Mouse (Mus musculus) hindbrain, postnatal 0 days (tissue): ENCODE measurements around the gene Rnf220. TPM values are rescaled to one million over a fixed set of nuclear protein-coding genes. Genes with fewer than 3 reads are reported as not detected.

ENCODE experiments used
- ATAC-seq: fragments of 200-750 bp; cut with Nextera tagmentation; 2 replicates; pipeline ENCODE4 v1.8.0; 2017; ENCODE audit warnings: mild to moderate bottlenecking, moderate TSS enrichment, moderate library complexity
- DNase-seq: peaks from one replicate; pipeline ENCODE4 v3.0.0-alpha.2; 2015; ENCODE audit warnings: low spot score
- H3K27ac ChIP-seq: fragments of 300-500 bp; sonication (generic); 2 replicates; pipeline ENCODE4 v1.5.1; 2014; ENCODE audit warnings: mild to moderate bottlenecking
- H3K27me3 ChIP-seq: fragments of 300-500 bp; sonication (generic); 2 replicates; pipeline ENCODE4 v1.6.1; 2014; ENCODE audit warnings: low read length, mixed read lengths; ENCODE audit not compliant: insufficient read depth
- H3K36me3 ChIP-seq: fragments of 300-500 bp; sonication (generic); 2 replicates; pipeline ENCODE4 v1.6.1; 2014; ENCODE audit warnings: low read length, mixed read lengths; ENCODE audit not compliant: insufficient read depth
- H3K4me1 ChIP-seq: fragments of 300-500 bp; sonication (generic); 2 replicates; pipeline ENCODE4 v1.6.1; 2014; ENCODE audit warnings: antibody characterized with exemption, low read length, mixed read lengths; ENCODE audit not compliant: insufficient read depth
- H3K4me2 ChIP-seq: fragments of 300-500 bp; sonication (generic); 2 replicates; pipeline ENCODE4 v1.6.1; 2014; ENCODE audit warnings: low read depth, mild to moderate bottlenecking, low read length, moderate library complexity, mixed read lengths
- H3K4me3 ChIP-seq: fragments of 300-500 bp; sonication (generic); 2 replicates; pipeline ENCODE4 v1.5.1; 2014; ENCODE audit warnings: low read length
- H3K9ac ChIP-seq: fragments of 300-500 bp; sonication (generic); replicated peaks from 2 replicates; pipeline ENCODE4 v1.6.1; 2014; ENCODE audit warnings: mild to moderate bottlenecking, low read length, moderate library complexity, mixed read lengths
- H3K9me3 ChIP-seq: fragments of 300-500 bp; sonication (generic); 2 replicates; pipeline ENCODE4 v1.6.1; 2016; ENCODE audit warnings: low read length, mixed read lengths
- CTCF ChIP-seq: IDR thresholded peaks from 2 replicates; pipeline ENCODE4 v1.5.1; 2016; ENCODE audit warnings: antibody characterized with exemption, control low read depth, low read depth
- WGBS: fragments of 180-500 bp; shearing (Covaris S2); extraction: QIAGEN DNeasy Blood & Tissue Kit; methylation state at CpG from one replicate; pipeline ENCODE4 v1.1.7; 2014; 5-methylcytosine and 5-hydroxymethylcytosine counted together
- polyA plus RNA-seq: library from polyadenylated mRNA; unstranded; fragments of >200 nt; fragmentation: Nextera tagmentation; extraction: Ambion mirVana; gene quantifications from 2 replicates; pipeline ENCODE4 v1.2.1, GENCODE M21; 2015
- total RNA-seq: library from RNA; depleted of rRNA; stranded (reverse); fragments of >200 nt; gene quantifications from 2 replicates; pipeline ENCODE4 v1.2.3, GENCODE M21; 2014

Gene Rnf220
- total and polyA plus RNA-seq, 2 experiments from 2014 or later = 105 to 156 TPM

DNA sequence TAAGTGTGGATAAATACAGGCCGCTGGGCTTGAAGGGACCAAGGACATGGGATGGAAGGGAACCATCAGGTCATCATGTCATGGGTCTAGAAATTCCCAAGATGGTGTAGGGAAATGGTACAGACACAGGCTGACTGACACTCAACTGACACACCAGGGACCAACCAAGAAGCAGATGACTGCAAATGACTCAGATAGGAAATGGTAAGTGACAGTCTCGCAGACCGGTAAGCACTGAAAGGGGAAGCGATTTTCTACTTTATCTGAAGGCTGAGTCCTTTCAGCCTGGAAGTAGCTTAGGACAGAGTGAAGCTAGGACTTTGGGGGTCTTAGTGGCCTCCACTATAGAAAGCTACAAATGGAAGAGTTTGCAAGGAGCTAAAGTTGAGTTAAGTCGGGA lies 155.6 kb downstream of the Rnf220 start:
- Histone ChIP-seq H3K36me3 (no peaks in the 10 kb centered on the region), H3K4me3 (no peak overlapping the region), H3K4me2 (no peak overlapping the region), H3K9ac (no peak overlapping the region), H3K27me3 (0 out of 2 replicates have a peak, but pooled peaks cover 3% of the 10 kb centered on the region), H3K9me3 (no peaks in the 10 kb centered on the region), H3K27ac (no peak overlapping the region), H3K4me1 (no peaks in the 10 kb centered on the region)
- TF ChIP-seq CTCF = no peak
- no peak for ATAC-seq
- DNase-seq = no peak
- 97% methylated on average over 5 of the region's 5 CpGs for WGBS

- DNase-seq (no peak), ATAC-seq (no peak)
- TF ChIP-seq CTCF = no peak
- Histone ChIP-seq H3K4me1 (no peaks in the 10 kb centered on the region), H3K4me3 (no peak overlapping the region), H3K9ac (no peak overlapping the region), H3K36me3 (no peaks in the 10 kb centered on the region), H3K27me3 (0 out of 2 replicates have a peak, but pooled peaks cover 3% of the 10 kb centered on the region), H3K27ac (no peak overlapping the region), H3K4me2 (no peak overlapping the region), H3K9me3 (no peaks in the 10 kb centered on the region)
Measured at GRCm38 (mm10) chr4:117339796-117340195, 157.1 kb downstream of the Rnf220 start.

- Histone ChIP-seq H3K27ac (no peak overlapping the region), H3K4me2 (no peak overlapping the region), H3K4me1 (no peaks in the 10 kb centered on the region), H3K9me3 (no peaks in the 10 kb centered on the region), H3K27me3 (no peaks in the 10 kb centered on the region), H3K9ac (no peak overlapping the region), H3K36me3 (no peaks in the 10 kb centered on the region), H3K4me3 (no peak overlapping the region)
- TF ChIP-seq CTCF = no peak
- WGBS = 53% methylated on average over 11 of the region's 11 CpGs
- DNase-seq (no peak), ATAC-seq (no peak)
Measured at GRCm38 (mm10) chr4:117330836-117331475, 165.9 kb downstream of the Rnf220 start.

GRCm38 (mm10) chr4:117330132-117330531 lies 166.7 kb downstream of the Rnf220 start:
- no peaks in the 10 kb centered on the region for H3K36me3 ChIP-seq
- no peaks in the 10 kb centered on the region for H3K4me1 ChIP-seq
- no peak overlapping the region for H3K4me3 ChIP-seq
- no peaks in the 10 kb centered on the region for H3K27me3 ChIP-seq
- TF ChIP-seq CTCF = no peak
- H3K9me3 ChIP-seq = no peaks in the 10 kb centered on the region
- H3K9ac ChIP-seq = no peak overlapping the region
- H3K27ac ChIP-seq = no peak overlapping the region
- DNase-seq = no peak
- no peak overlapping the region for H3K4me2 ChIP-seq
- WGBS = 79% methylated on average over 3 of the region's 3 CpGs
- ATAC-seq = no peak

GRCm38 (mm10) chr4:117326915-117327314 lies 169.9 kb downstream of the Rnf220 start:
- Histone ChIP-seq H3K4me1 (no peaks in the 10 kb centered on the region), H3K27me3 (peaks cover 4% of the 10 kb centered on the region; the same call in 1 of the 2 replicates), H3K27ac (no peak overlapping the region), H3K9me3 (no peaks in the 10 kb centered on the region), H3K36me3 (no peaks in the 10 kb centered on the region), H3K9ac (no peak overlapping the region), H3K4me3 (no peak overlapping the region), H3K4me2 (no peak overlapping the region)
- ATAC-seq (no peak), DNase-seq (no peak)
- no peak for TF ChIP-seq CTCF
- WGBS = 81% methylated on average over 3 of the region's 3 CpGs

GRCm38 (mm10) chr4:117325076-117325475 lies 171.8 kb downstream of the Rnf220 start:
- Histone ChIP-seq H3K36me3 (no peaks in the 10 kb centered on the region), H3K27me3 (peaks cover 4% of the 10 kb centered on the region; the same call in 1 of the 2 replicates), H3K27ac (no peak overlapping the region), H3K4me2 (no peak overlapping the region), H3K4me1 (no peaks in the 10 kb centered on the region), H3K4me3 (no peak overlapping the region), H3K9me3 (no peaks in the 10 kb centered on the region), H3K9ac (no peak overlapping the region)
- TF ChIP-seq CTCF = no peak
- ATAC-seq = no peak
- DNase-seq = no peak
- WGBS = 74% methylated on average over 2 of the region's 2 CpGs
